Mouse (Mus musculus): ENCODE measurements around the gene Jagn1.

DNA sequence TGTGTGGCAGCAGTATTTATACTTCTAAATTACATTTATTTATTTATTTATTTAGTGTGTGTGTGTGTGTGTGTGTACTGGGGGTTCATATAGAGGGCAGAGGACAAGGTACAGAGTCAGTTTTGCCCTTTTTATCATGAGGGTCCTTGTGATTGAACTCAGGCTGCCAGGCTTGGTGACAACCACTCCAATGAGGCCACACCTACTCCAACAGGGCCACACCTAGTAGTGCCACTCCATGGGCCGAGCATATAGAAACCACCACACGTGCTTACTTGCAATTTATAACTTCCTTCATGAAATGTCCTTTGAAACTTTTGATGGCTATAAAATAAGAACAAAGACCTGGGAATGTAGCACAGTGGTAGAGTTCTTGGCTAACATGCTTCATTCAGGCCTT, 30.9 kb downstream of the Jagn1 start:
- TF ChIP-seq CTCF (IDR thresholded peaks at IDR 0.05; ENCODE audit: low read depth) = no peak
- TF ChIP-seq EP300 (IDR thresholded peaks at IDR 0.05; ENCODE audit: low read depth) = no peak

Measured in liver, embryonic 14.5 days (tissue).